Mouse (Mus musculus) CH12.LX (cell line): Measurements from ENCODE around the gene Bend3.

Experiments used
- CHD2 ChIP-seq: IDR thresholded peaks from 2 replicates; pipeline ENCODE4 v1.6.1; 2011; ENCODE audit warnings: low read length, improper control_type of control experiment
- CTCF ChIP-seq, 2 experiments: IDR thresholded peaks in 1 of 2; conservative IDR thresholded peaks in 1 of 2; 2 replicates each; pipeline ENCODE4 v1.5.1; 2011 to 2012; ENCODE audit warnings: low read depth in 2 of 2, low read length in 2 of 2, improper control_type of control experiment in 1 of 2, inconsistent platforms in 1 of 2, mild to moderate bottlenecking in 1 of 2, moderate library complexity in 1 of 2
- ELF1 ChIP-seq: IDR thresholded peaks from 2 replicates; pipeline ENCODE4 v1.6.1; 2014; ENCODE audit warnings: low read depth, mild to moderate bottlenecking, inconsistent platforms, low read length, improper control_type of control experiment
- EP300 ChIP-seq: IDR thresholded peaks from 2 replicates; pipeline ENCODE4 v1.6.1; 2011; ENCODE audit warnings: low read length, improper control_type of control experiment
- HCFC1 ChIP-seq: IDR thresholded peaks from 2 replicates; pipeline ENCODE4 v1.6.1; 2012; ENCODE audit warnings: low read depth, mild to moderate bottlenecking, inconsistent platforms, low read length, improper control_type of control experiment
- IRF4 ChIP-seq: IDR thresholded peaks from 2 replicates; pipeline ENCODE4 v1.6.1; 2014; ENCODE audit warnings: low read depth, mild to moderate bottlenecking, inconsistent platforms, low read length, improper control_type of control experiment
- MYC ChIP-seq: IDR thresholded peaks from 2 replicates; pipeline ENCODE4 v1.6.1; 2011; ENCODE audit warnings: low read depth, mild to moderate bottlenecking, improper control_type of control experiment, low read length
- NELFE ChIP-seq: IDR thresholded peaks from 2 replicates; pipeline ENCODE4 v1.6.1; 2011; ENCODE audit warnings: low read depth, low read length, improper control_type of control experiment
- POLR2A ChIP-seq: IDR thresholded peaks from 2 replicates; pipeline ENCODE4 v1.6.1; 2011; ENCODE audit warnings: low read depth, mild to moderate bottlenecking, improper control_type of control experiment, low read length
- POLR2AphosphoS2 ChIP-seq: IDR thresholded peaks from 2 replicates; pipeline ENCODE4 v1.6.1; 2011; ENCODE audit warnings: low read depth, low read length, improper control_type of control experiment

DNA sequence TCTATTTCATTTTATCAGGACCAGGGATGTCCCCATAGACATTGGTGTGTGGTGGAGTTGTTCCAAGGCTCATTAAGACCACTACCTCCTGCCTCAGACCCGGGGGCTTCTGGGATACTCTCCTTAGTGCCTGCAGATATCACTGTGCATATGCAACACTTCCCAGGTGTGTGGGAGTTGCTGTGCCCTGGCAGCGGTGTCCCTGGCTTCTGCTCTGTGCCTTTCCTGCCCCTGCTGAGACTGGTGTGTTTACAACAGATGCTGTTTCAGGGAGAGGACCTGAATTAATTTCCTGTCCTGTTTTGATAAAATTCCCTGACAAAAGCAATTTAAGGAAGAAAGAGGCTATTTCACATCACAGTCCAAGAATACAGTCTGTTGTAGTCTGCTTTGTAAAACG is 72.3 kb downstream of the Bend3 start:
- TF ChIP-seq POLR2AphosphoS2 (no peak), NELFE (no peak), CTCF (conservative IDR thresholded peaks at IDR 0.05 in 1 of 2, IDR thresholded peaks at IDR 0.05 in 1 of 2; ENCODE audit: low read depth in 2 of 2, low read length in 2 of 2) (no peak), CHD2 (no peak), HCFC1 (no peak), EP300 (no peak), ELF1 (no peak), MYC (no peak), IRF4 (no peak), POLR2A (no peak)
